13 mouse cellular contexts compared by ENCODE assay signal in the genomic region with DNA sequence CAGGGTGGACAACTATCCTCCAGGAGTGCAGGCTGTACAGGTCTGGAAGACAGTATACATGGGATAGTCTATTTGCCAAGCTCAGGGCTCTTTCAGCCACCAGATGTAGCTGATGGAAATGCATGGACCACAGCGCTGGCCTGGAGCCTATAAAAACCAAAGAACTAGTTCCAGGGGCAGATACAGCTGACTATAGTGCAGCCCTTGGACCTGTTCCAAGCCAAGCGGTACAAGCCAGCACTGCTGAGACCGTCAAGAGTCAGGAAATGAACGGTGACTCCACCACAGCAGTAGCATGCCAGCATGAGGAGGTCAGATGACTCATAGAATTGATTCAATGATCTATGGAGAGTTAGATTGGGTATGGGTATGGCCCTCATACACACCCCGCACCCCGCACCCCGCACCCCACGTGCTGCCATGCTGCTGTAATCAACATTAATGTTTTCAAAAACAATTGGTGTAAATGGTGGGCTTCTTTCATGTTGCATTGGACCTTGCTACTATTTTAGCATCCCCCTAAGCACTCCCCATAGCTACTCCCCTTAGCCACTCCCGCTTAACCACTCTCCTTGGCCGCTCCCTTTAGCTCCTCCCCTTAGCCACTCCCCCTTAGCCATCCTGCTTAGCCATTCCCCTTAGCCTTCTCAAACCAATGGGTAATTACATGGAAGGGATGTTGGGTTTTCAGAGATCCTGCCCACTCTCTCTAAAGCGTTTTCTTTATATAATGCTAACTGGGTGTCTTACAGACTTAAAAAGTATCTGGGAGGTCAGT. TPM values are rescaled to one million over a fixed set of nuclear protein-coding genes. Genes with fewer than 3 reads are reported as not detected.
DNase-seq lines count a peak whose midpoint lies in the region; ATAC-seq and TF ChIP-seq lines count a peak whose summit lies in the region.
"Had no signal": no experiment of that assay in that cellular context is flagged by ENCODE, and none has a peak within 500 bp of the region (broad histone marks: within the 10 kb centered on the region; RNA-seq: fewer than 3 reads in every experiment).

No protein-coding gene starts in this region.

- no peak for TF ChIP-seq POLR2A in cerebellum, adult 2 months (IDR thresholded peaks at IDR 0.05; ENCODE audit: borderline replicate concordance, insufficient read depth, low read length)

- 60% methylated on average over 11 of the region's 11 CpGs for WGBS in cerebellum, adult 2 months
- 64% methylated on average over 11 of the region's 11 CpGs for WGBS in stomach, embryonic 15.5 days
- WGBS in forebrain, postnatal 0 days: 66% methylated on average over 11 of the region's 11 CpGs

- no peaks in the 10 kb centered on the region for H3K27me3 ChIP-seq in cerebellum, adult 2 months (ENCODE audit: control insufficient read depth, insufficient read depth, low read length)
- H3K27me3 ChIP-seq in stomach, embryonic 15.5 days (replicated peaks): no peaks in the 10 kb centered on the region
- no peaks in the 10 kb centered on the region for H3K27me3 ChIP-seq in forebrain, postnatal 0 days (ENCODE audit: insufficient read depth, low read length)

- no peaks in the 10 kb centered on the region for H3K4me1 ChIP-seq in cerebellum, adult 2 months (ENCODE audit: control insufficient read depth, insufficient read depth, low read length)
- H3K4me1 ChIP-seq in stomach, embryonic 15.5 days: 0 out of 2 replicates have a peak, but pooled peaks cover 3% of the 10 kb centered on the region
- H3K4me1 ChIP-seq in forebrain, postnatal 0 days (ENCODE audit: insufficient read depth): peaks cover 5% of the 10 kb centered on the region; the same call in 1 of the 2 replicates

- no peak overlapping the region for H3K4me2 ChIP-seq in stomach, embryonic 15.5 days
- H3K4me2 ChIP-seq in forebrain, postnatal 0 days (ENCODE audit: low read depth): no peak overlapping the region

- H3K9ac ChIP-seq in stomach, embryonic 15.5 days: no peak overlapping the region
- H3K9ac ChIP-seq in forebrain, postnatal 0 days: no peak overlapping the region

- H3K9me3 ChIP-seq in stomach, embryonic 15.5 days: no peaks in the 10 kb centered on the region
- H3K9me3 ChIP-seq in forebrain, postnatal 0 days (ENCODE audit: low read length): no peaks in the 10 kb centered on the region

- H3K27ac ChIP-seq in cerebellum, adult 2 months (ENCODE audit: insufficient read depth, low read length): no peak overlapping the region
- no peak overlapping the region for H3K27ac ChIP-seq in stomach, embryonic 15.5 days
- H3K27ac ChIP-seq in forebrain, postnatal 0 days (ENCODE audit: low read depth, low read length): no peak overlapping the region
- H3K27ac ChIP-seq: macrophage had no signal

- H3K36me3 ChIP-seq in stomach, embryonic 15.5 days: no peaks in the 10 kb centered on the region
- no peaks in the 10 kb centered on the region for H3K36me3 ChIP-seq in forebrain, postnatal 0 days (ENCODE audit: insufficient read depth)

- ATAC-seq in stomach, embryonic 15.5 days (ENCODE audit: insufficient read depth, low FRiP score, low read depth): peak; percentile 21; the same call in 1 of the 2 replicates
- no peak; the same call in 1 of the 2 replicates for ATAC-seq in forebrain, postnatal 0 days
- ATAC-seq: forebrain, embryonic 14.5 days had no signal

- no peak for TF ChIP-seq CTCF in cerebellum, adult 2 months (IDR thresholded peaks at IDR 0.05; ENCODE audit: borderline replicate concordance, insufficient read depth, low read depth, low read length)
- TF ChIP-seq CTCF in forebrain, postnatal 0 days (IDR thresholded peaks at IDR 0.05; ENCODE audit: low read depth): no peak

- DNase-seq in cerebellum, postnatal 10 days: peak; percentile 37 to 38
- DNase-seq in cerebellum, adult 2 months: no peak
- DNase-seq in ovary, adult 18-20 months (ENCODE audit: low spot score): peak; percentile 12
- DNase-seq in ovary, postnatal 10 days (ENCODE audit: low spot score): no peak
- DNase-seq in kidney, adult 18-20 months: peak; percentile 34
- DNase-seq in forebrain, postnatal 0 days: no peak
- no peak for DNase-seq in spleen, postnatal 10 days (ENCODE audit: low spot score in 2 of 2)
- DNase-seq: cerebellum, postnatal 36 days had no signal

- no peak overlapping the region for H3K4me3 ChIP-seq in cerebellum, adult 2 months (replicated peaks; ENCODE audit: insufficient read depth, low read depth, low read length)
- no peak overlapping the region for H3K4me3 ChIP-seq in stomach, embryonic 15.5 days (replicated peaks)
- H3K4me3 ChIP-seq in forebrain, postnatal 0 days (ENCODE audit: low read depth, low read length): no peak overlapping the region

RNA-seq across cellular contexts. Expression of gene Serpina3n, which starts 16.3 kb away (rescaled TPM):
- polyA plus RNA-seq in cerebellum, adult 2 months (2012; rRNA removed): 14.3 and 21.1 TPM in 2 replicates
- not detected in 2 replicates for polyA plus RNA-seq in stomach, embryonic 15.5 days (2015; fragmentation: Nextera tagmentation; extraction: Ambion mirVana)
- 3.8 and 4.2 TPM in 2 replicates for total RNA-seq in forebrain, postnatal 0 days (2014; rRNA removed)
- polyA plus RNA-seq in forebrain, postnatal 0 days (2015; fragmentation: Nextera tagmentation; extraction: Ambion mirVana): 1.6 and 3.3 TPM in 2 replicates
- polyA plus RNA-seq: forebrain, embryonic 14.5 days; macrophage had no signal

RNA-seq across cellular contexts. Expression of gene Gsc, which starts 50.3 kb away (rescaled TPM):
- not detected in 2 replicates for polyA plus RNA-seq in cerebellum, adult 2 months (2012; rRNA removed)
- 0.60 and 1.4 TPM in 2 replicates for polyA plus RNA-seq in stomach, embryonic 15.5 days (2015; fragmentation: Nextera tagmentation; extraction: Ambion mirVana)
- 1.5 TPM in 1 of 2 replicates, not detected in the other for total RNA-seq in forebrain, postnatal 0 days (2014; rRNA removed)
- 0.11 TPM in 1 of 2 replicates, not detected in the other for polyA plus RNA-seq in forebrain, postnatal 0 days (2015; fragmentation: Nextera tagmentation; extraction: Ambion mirVana)
- total RNA-seq: heart, postnatal 36 days; layer of hippocampus, postnatal 25 days had no signal
- polyA plus RNA-seq: macrophage had no signal

Comparison
In these comparisons a context has a peak if more than half of its experiments do, and no peak if none do; other contexts are left out.
1. DNase-seq: peak in cerebellum, postnatal 10 days (2 of 2), ovary, adult 18-20 months (single experiment) and kidney, adult 18-20 months (single experiment); none in cerebellum, adult 2 months (0 of 2), ovary, postnatal 10 days (single experiment), forebrain, postnatal 0 days (single experiment) and spleen, postnatal 10 days (0 of 2).